Mouse (Mus musculus) fibroblast of lung, adult 2 months (primary cell): ENCODE data around the gene 4930556J24Rik.
A peak's percentile ranks its signal among the peaks of the same experiment; 100 is the strongest.
"Not testable (repeated sequence)": the region's sequence is repeated elsewhere in the genome, so short reads cannot be mapped to it uniquely, and the experiment has no call there.

Experiments
- DNase-seq: peaks from one replicate; pipeline ENCODE4 v3.0.0-alpha.2; 2011; ENCODE audit warnings: low read depth

4930556J24Rik gene

GRCm38 (mm10) chr11:3976678-3977077 is at the start of gene 4930556J24Rik:
4930556J24Rik (minus strand) TSS chr11:3976778.
- DNase-seq: no peak

- DNase-seq: no peak
These were observed 46.7 kb upstream of the 4930556J24Rik start for GRCm38 (mm10) chr11:4023321-4023720.

GRCm38 (mm10) chr11:4022111-4022510 is 45.5 kb upstream of the 4930556J24Rik start:
- not testable (repeated sequence) for DNase-seq

- DNase-seq: not testable (repeated sequence)
These were observed 39.2 kb upstream of the 4930556J24Rik start for GRCm38 (mm10) chr11:4015796-4016195.

GRCm38 (mm10) chr11:4012616-4013015 is 36.0 kb upstream of the 4930556J24Rik start:
- DNase-seq: no peak

GRCm38 (mm10) chr11:4006462-4006861 is 29.9 kb upstream of the 4930556J24Rik start:
- no peak for DNase-seq

GRCm38 (mm10) chr11:4005220-4005805 is 28.7 kb upstream of the 4930556J24Rik start:
- no peak for DNase-seq

GRCm38 (mm10) chr11:4001603-4002002 is 25.0 kb upstream of the 4930556J24Rik start:
- peak; percentile 33 for DNase-seq

GRCm38 (mm10) chr11:3999547-3999946 is 23.0 kb upstream of the 4930556J24Rik start:
- DNase-seq: no peak

GRCm38 (mm10) chr11:3997978-3998720 is 21.6 kb upstream of the 4930556J24Rik start:
- no peak for DNase-seq

- no peak for DNase-seq
These were observed 20.3 kb upstream of the 4930556J24Rik start for GRCm38 (mm10) chr11:3996840-3997239.

- DNase-seq: no peak
These were observed 18.9 kb upstream of the 4930556J24Rik start for GRCm38 (mm10) chr11:3995511-3995910.

- no peak for DNase-seq
These were observed 17.3 kb upstream of the 4930556J24Rik start for GRCm38 (mm10) chr11:3993914-3994313.

GRCm38 (mm10) chr11:3993132-3993531 is 16.6 kb upstream of the 4930556J24Rik start:
- DNase-seq: no peak

- DNase-seq: no peak
These were observed 13.2 kb upstream of the 4930556J24Rik start for GRCm38 (mm10) chr11:3989748-3990147.

- DNase-seq: no peak
These were observed 7.5 kb upstream of the 4930556J24Rik start for GRCm38 (mm10) chr11:3983863-3984745.

GRCm38 (mm10) chr11:3983291-3983862 is 6.8 kb upstream of the 4930556J24Rik start, which contains the start of gene Gal3st1:
Gal3st1 (plus strand) TSS chr11:3983636.
- DNase-seq: no peak

GRCm38 (mm10) chr11:3982275-3983209 is 6.0 kb upstream of the 4930556J24Rik start:
- no peak for DNase-seq

GRCm38 (mm10) chr11:3981536-3981935 is 5.0 kb upstream of the 4930556J24Rik start:
- DNase-seq: no peak

GRCm38 (mm10) chr11:3978421-3978820 is 1.8 kb upstream of the 4930556J24Rik start:
- no peak for DNase-seq

- DNase-seq: no peak
These were observed 2.3 kb downstream of the 4930556J24Rik start for GRCm38 (mm10) chr11:3974311-3974710.
